Mouse (Mus musculus) thymus, adult 2 months (tissue): ENCODE results near the gene Gm28047.

ENCODE experiments used
- CTCF ChIP-seq: fragments of 200-500 bp; IDR thresholded peaks from 2 replicates; pipeline ENCODE4 v1.5.1; 2012; ENCODE audit warnings: mild to moderate bottlenecking, control low read depth, low read length, moderate library complexity, borderline replicate concordance; ENCODE audit not compliant: control insufficient read depth, poor library complexity, insufficient read depth; ENCODE audit errors: extremely low read depth
- POLR2A ChIP-seq: fragments of 200-500 bp; IDR thresholded peaks from 2 replicates; pipeline ENCODE4 v1.6.1; 2012; ENCODE audit warnings: mild to moderate bottlenecking, low read length, control low read depth, moderate library complexity; ENCODE audit not compliant: control insufficient read depth, poor library complexity, insufficient read depth; ENCODE audit errors: extremely low read depth

GRCm38 (mm10) chr15:102512471-102512870 lies 112.4 kb downstream of the Gm28047 start:
- TF ChIP-seq POLR2A, result no peak
- TF ChIP-seq CTCF, result no peak
